Mouse (Mus musculus) erythroblast, embryonic 14.5 days (primary cell): ENCODE data around the gene Gm36210.

ENCODE experiments used
- GATA1 ChIP-seq: IDR thresholded peaks from 2 replicates; pipeline ENCODE4 v1.6.1; 2012; ENCODE audit warnings: low read length, inconsistent platforms, mixed read lengths
- TAL1 ChIP-seq: IDR thresholded peaks from 3 replicates; pipeline ENCODE4 v1.6.1; 2012; ENCODE audit warnings: low read length, inconsistent platforms, mixed read lengths

- TF ChIP-seq GATA1 (no peak), TAL1 (no peak)
Measured at GRCm38 (mm10) chr7:4866631-4867180, 39.6 kb downstream of the Gm36210 start.
